Mouse (Mus musculus) CH12.LX (cell line): Measurements from ENCODE around the gene Dlk1. TPM values are rescaled to one million over a fixed set of nuclear protein-coding genes. Genes with fewer than 3 reads are reported as not detected.

Experiments
- DNase-seq: peaks from one replicate; pipeline ENCODE4 v3.0.0-alpha.2; 2013; ENCODE audit errors: extremely low read depth
- H3K27ac ChIP-seq: 2 replicates; pipeline ENCODE4 v1.5.1; 2012; ENCODE audit warnings: low read depth, mild to moderate bottlenecking, control low read depth, moderate library complexity; ENCODE audit not compliant: insufficient read depth
- H3K27me3 ChIP-seq: replicated peaks from 2 replicates; pipeline ENCODE3; 2012; ENCODE audit warnings: inconsistent platforms
- H3K36me3 ChIP-seq, 2 experiments: replicated peaks in 1 of 2; 2 replicates each; pipeline versions ENCODE3 to v1.6.1; 2012; ENCODE audit warnings: inconsistent platforms in 1 of 2, low read length in 1 of 2, mild to moderate bottlenecking in 1 of 2, mixed read lengths in 1 of 2, moderate library complexity in 1 of 2; ENCODE audit not compliant: control insufficient read depth in 1 of 2, insufficient read depth in 1 of 2
- H3K4me1 ChIP-seq, 2 experiments: 2 replicates each; pipeline ENCODE4 v1.6.1; 2012; ENCODE audit warnings: inconsistent platforms in 1 of 2, moderate library complexity in 1 of 2; ENCODE audit not compliant: insufficient read depth in 2 of 2, control insufficient read depth in 1 of 2
- H3K4me2 ChIP-seq: 2 replicates; pipeline ENCODE4 v1.6.1; 2012; ENCODE audit warnings: low read depth, mild to moderate bottlenecking, control low read depth; ENCODE audit not compliant: poor library complexity, insufficient read depth, severe bottlenecking
- H3K4me3 ChIP-seq, 3 experiments: fragments of 150-350 bp in 1 of 3; sonication (generic) in 1 of 3; replicated peaks in 1 of 3; 2 replicates each; pipeline versions ENCODE3 to v1.5.1; 2011 to 2012; ENCODE audit warnings: low read depth in 2 of 3, low read length in 2 of 3, mild to moderate bottlenecking in 2 of 3, moderate library complexity in 2 of 3, control low read depth in 1 of 3, improper control_type of control experiment in 1 of 3, inconsistent platforms in 1 of 3, mixed read lengths in 1 of 3; ENCODE audit not compliant: poor library complexity in 1 of 3
- H3K79me2 ChIP-seq: replicated peaks from 2 replicates; pipeline ENCODE4 v1.6.1; 2012; ENCODE audit warnings: mild to moderate bottlenecking, moderate library complexity; ENCODE audit not compliant: control insufficient read depth, poor library complexity, insufficient read depth, severe bottlenecking; ENCODE audit errors: extremely low read depth
- H3K9ac ChIP-seq: 2 replicates; pipeline ENCODE4 v1.6.1; 2012; ENCODE audit warnings: low read depth, mild to moderate bottlenecking, control low read depth, moderate library complexity; ENCODE audit not compliant: insufficient read depth
- H3K9me3 ChIP-seq: replicated peaks from 2 replicates; pipeline ENCODE3; 2012; ENCODE audit warnings: low read length, inconsistent platforms, mixed read lengths
- BHLHE40 ChIP-seq: IDR thresholded peaks from 2 replicates; pipeline ENCODE4 v1.6.1; 2011; ENCODE audit warnings: mild to moderate bottlenecking, low read depth, low read length, improper control_type of control experiment
- CHD1 ChIP-seq: IDR thresholded peaks from 2 replicates; pipeline ENCODE4 v1.6.1; 2012; ENCODE audit warnings: low read depth, low read length, improper control_type of control experiment, inconsistent platforms
- E2F4 ChIP-seq: IDR thresholded peaks from 2 replicates; pipeline ENCODE4 v1.6.1; 2011; ENCODE audit warnings: low read depth, low read length, improper control_type of control experiment; ENCODE audit not compliant: insufficient replicate concordance
- HCFC1 ChIP-seq: IDR thresholded peaks from 2 replicates; pipeline ENCODE4 v1.6.1; 2012; ENCODE audit warnings: low read depth, mild to moderate bottlenecking, inconsistent platforms, low read length, improper control_type of control experiment
- IRF4 ChIP-seq: IDR thresholded peaks from 2 replicates; pipeline ENCODE4 v1.6.1; 2014; ENCODE audit warnings: low read depth, mild to moderate bottlenecking, inconsistent platforms, low read length, improper control_type of control experiment
- JUND ChIP-seq: conservative IDR thresholded peaks from 2 replicates; pipeline ENCODE4 v1.6.1; 2011; ENCODE audit warnings: low read depth, low read length, improper control_type of control experiment
- KAT2A ChIP-seq: IDR thresholded peaks from 2 replicates; pipeline ENCODE4 v1.6.1; 2012; ENCODE audit warnings: low read length, improper control_type of control experiment, inconsistent platforms; ENCODE audit not compliant: insufficient replicate concordance
- MAX ChIP-seq: IDR thresholded peaks from 2 replicates; pipeline ENCODE4 v1.6.1; 2011; ENCODE audit warnings: low read length, improper control_type of control experiment
- MXI1 ChIP-seq: IDR thresholded peaks from 2 replicates; pipeline ENCODE4 v1.6.1; 2011; ENCODE audit warnings: mild to moderate bottlenecking, low read depth, low read length, improper control_type of control experiment
- MYC ChIP-seq: IDR thresholded peaks from 2 replicates; pipeline ENCODE4 v1.6.1; 2011; ENCODE audit warnings: low read depth, mild to moderate bottlenecking, improper control_type of control experiment, low read length
- PAX5 ChIP-seq: IDR thresholded peaks from 2 replicates; pipeline ENCODE4 v1.6.1; 2012; ENCODE audit warnings: low read length, inconsistent platforms, mixed read lengths
- RCOR1 ChIP-seq: conservative IDR thresholded peaks from 2 replicates; pipeline ENCODE4 v1.6.1; 2012; ENCODE audit warnings: low read depth, mild to moderate bottlenecking, inconsistent platforms, low read length, improper control_type of control experiment
- TCF12 ChIP-seq: IDR thresholded peaks from 2 replicates; pipeline ENCODE4 v1.6.1; 2014; ENCODE audit warnings: low read depth, mild to moderate bottlenecking, inconsistent platforms, low read length, improper control_type of control experiment
- UBTF ChIP-seq: IDR thresholded peaks from 2 replicates; pipeline ENCODE4 v1.6.1; 2012; ENCODE audit warnings: low read depth, mild to moderate bottlenecking, inconsistent platforms, low read length, improper control_type of control experiment, moderate library complexity
- USF1 ChIP-seq: IDR thresholded peaks from 2 replicates; pipeline ENCODE4 v1.6.1; 2014; ENCODE audit warnings: low read depth, mild to moderate bottlenecking, inconsistent platforms, low read length, improper control_type of control experiment
- ZC3H11A ChIP-seq: IDR thresholded peaks from 2 replicates; pipeline ENCODE4 v1.6.1; 2012; ENCODE audit warnings: low read depth, mild to moderate bottlenecking, inconsistent platforms, low read length, improper control_type of control experiment
- ZKSCAN1 ChIP-seq: IDR thresholded peaks from 2 replicates; pipeline ENCODE4 v1.6.1; 2012; ENCODE audit warnings: low read depth, inconsistent platforms, low read length, improper control_type of control experiment, borderline replicate concordance
- ZNF384 ChIP-seq: IDR thresholded peaks from 2 replicates; pipeline ENCODE4 v1.6.1; 2012; ENCODE audit warnings: low read depth, low read length, improper control_type of control experiment, inconsistent platforms
- dilution Hi-C: fragments of 300-500 bp; cut with MboI; formaldehyde crosslinking; loops from 2 replicates; pipeline ENCODE4 v1.14.3; 2020; ENCODE audit warnings: low sequenced_read_pairs; ENCODE audit not compliant: extremely low pct_unique_long_range_greater_than_20kb, extremely low pct_ligation_motif_present
- in situ Hi-C: fragments of 300-500 bp; cut with MboI; formaldehyde crosslinking; loops from 3 replicates; pipeline ENCODE4 v1.14.3; 2019; ENCODE audit warnings: low sequenced_read_pairs, low pct_ligation_motif_present, low pct_unique_long_range_greater_than_20kb, mixed read lengths
- polyA plus RNA-seq: library from polyadenylated mRNA; unstranded; fragments of >175 nt; gene quantifications from 2 replicates; pipeline ENCODE4 v1.2.1, GENCODE M21; 2012; ENCODE audit warnings: low read depth; ENCODE audit not compliant: insufficient read length
- total RNA-seq, 2 experiments: library from RNA; depleted of rRNA; stranded (reverse); fragments of 300-350 nt in 1 of 2; fragments of >200 nt in 1 of 2; gene quantifications; 2 replicates each; pipeline ENCODE4 v1.2.3; 2012 to 2014

Gene Dlk1
- total and polyA plus RNA-seq, 3 experiments: not detected

GRCm38 (mm10) chr12:109420006-109420405 lies 32.6 kb upstream of the Dlk1 start:
- DNase-seq: no peak
- H3K4me3 ChIP-seq: no peak overlapping the region
- H3K9me3 ChIP-seq: peaks cover 92% of the 10 kb centered on the region
- no peak overlapping the region for H3K9ac ChIP-seq
- in situ Hi-C loops (no loop called here), dilution Hi-C loops (no loop called here)
- no peak overlapping the region for H3K27ac ChIP-seq
- no peak overlapping the region for H3K4me2 ChIP-seq
- no peaks in the 10 kb centered on the region for H3K4me1 ChIP-seq
- no peaks in the 10 kb centered on the region for H3K27me3 ChIP-seq
- H3K79me2 ChIP-seq: no peaks in the 10 kb centered on the region
- H3K36me3 ChIP-seq: no peaks in the 10 kb centered on the region
- TF ChIP-seq USF1 (no peak), ZNF384 (no peak), ZC3H11A (no peak), MYC (no peak), ZKSCAN1 (no peak), HCFC1 (no peak), UBTF (no peak), TCF12 (no peak), CHD1 (no peak), JUND (no peak), IRF4 (no peak), E2F4 (no peak), MAX (no peak), KAT2A (no peak), RCOR1 (no peak), BHLHE40 (no peak), PAX5 (no peak)

GRCm38 (mm10) chr12:109423163-109423562 lies 29.5 kb upstream of the Dlk1 start:
- Histone ChIP-seq H3K9ac (no peak overlapping the region), H3K27ac (no peak overlapping the region), H3K36me3 (no peaks in the 10 kb centered on the region), H3K79me2 (no peaks in the 10 kb centered on the region), H3K27me3 (no peaks in the 10 kb centered on the region), H3K4me2 (no peak overlapping the region), H3K9me3 (peaks cover 91% of the 10 kb centered on the region), H3K4me3 (no peak overlapping the region), H3K4me1 (no peaks in the 10 kb centered on the region)
- dilution Hi-C loops: no loop called here
- no peak for DNase-seq
- TF ChIP-seq MXI1: no peak
- TF ChIP-seq, all 38 proteins: peak for 0
- in situ Hi-C loops: no loop called here
